Mouse (Mus musculus) neural tube, embryonic 12.5 days (tissue): ENCODE measurements at regions not wholly inside any gene's neighbourhood (a gene's known extent, or its start where the extent isn't known, plus 50 kb on each side); places are given as distances from the start of the nearest gene placed in this dataset.

Experiments
- ATAC-seq: fragments of 200-750 bp; cut with Nextera tagmentation; 2 replicates; pipeline ENCODE4 v1.8.0; 2017; ENCODE audit warnings: low read depth, mild to moderate bottlenecking, moderate TSS enrichment, moderate library complexity; ENCODE audit not compliant: low FRiP score
- H3K27ac ChIP-seq: fragments of 300-500 bp; sonication (generic); 2 replicates; pipeline ENCODE4 v1.5.1; 2016
- H3K27me3 ChIP-seq: fragments of 300-500 bp; sonication (generic); replicated peaks from 2 replicates; pipeline ENCODE4 v1.6.1; 2016; ENCODE audit warnings: mild to moderate bottlenecking
- H3K36me3 ChIP-seq: fragments of 300-500 bp; sonication (generic); 2 replicates; pipeline ENCODE4 v1.6.1; 2016; ENCODE audit warnings: mild to moderate bottlenecking
- H3K4me1 ChIP-seq: fragments of 300-500 bp; sonication (generic); 2 replicates; pipeline ENCODE4 v1.6.1; 2016
- H3K4me2 ChIP-seq: fragments of 300-500 bp; sonication (generic); replicated peaks from 2 replicates; pipeline ENCODE4 v1.6.1; 2016; ENCODE audit warnings: mild to moderate bottlenecking
- H3K4me3 ChIP-seq: fragments of 300-500 bp; sonication (generic); 2 replicates; pipeline ENCODE4 v1.5.1; 2016
- H3K9ac ChIP-seq: fragments of 300-500 bp; sonication (generic); 2 replicates; pipeline ENCODE4 v1.6.1; 2016; ENCODE audit warnings: mild to moderate bottlenecking
- H3K9me3 ChIP-seq: fragments of 300-500 bp; sonication (generic); 2 replicates; pipeline ENCODE4 v1.6.1; 2016; ENCODE audit warnings: mild to moderate bottlenecking
- WGBS: fragments of 180-500 bp; shearing (Covaris S2); methylation state at CpG from one replicate; pipeline ENCODE4 v1.1.7; 2016; 5-methylcytosine and 5-hydroxymethylcytosine counted together

DNA sequence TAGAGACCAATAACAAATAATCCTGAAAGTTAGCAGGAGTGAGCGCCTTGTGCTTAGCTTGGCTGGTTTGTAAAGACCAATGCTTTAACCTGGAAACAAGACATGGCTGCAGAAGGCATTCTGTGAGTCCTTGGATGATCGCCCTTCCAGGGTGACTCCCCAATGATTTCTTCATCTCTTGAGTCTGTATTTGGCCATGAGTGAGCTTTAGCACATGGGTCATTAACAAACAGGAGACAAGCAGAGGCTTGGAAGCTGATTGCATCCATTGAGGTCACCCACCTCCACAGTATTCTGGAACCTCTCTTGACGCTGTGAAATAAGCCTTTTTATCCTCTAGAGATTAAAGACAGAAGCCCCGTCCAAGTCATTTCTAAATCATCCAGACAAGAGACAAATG is 57.1 kb upstream of the Mast4 start:
- no peak overlapping the region for H3K4me3 ChIP-seq
- ATAC-seq: no peak
- no peaks in the 10 kb centered on the region for H3K4me1 ChIP-seq
- no peaks in the 10 kb centered on the region for H3K36me3 ChIP-seq
- WGBS: 87% methylated on average over 4 of the region's 4 CpGs
- no peak overlapping the region for H3K27ac ChIP-seq
- H3K27me3 ChIP-seq: no peaks in the 10 kb centered on the region
- H3K4me2 ChIP-seq: no peak overlapping the region
- H3K9me3 ChIP-seq: no peaks in the 10 kb centered on the region
- no peak overlapping the region for H3K9ac ChIP-seq

DNA sequence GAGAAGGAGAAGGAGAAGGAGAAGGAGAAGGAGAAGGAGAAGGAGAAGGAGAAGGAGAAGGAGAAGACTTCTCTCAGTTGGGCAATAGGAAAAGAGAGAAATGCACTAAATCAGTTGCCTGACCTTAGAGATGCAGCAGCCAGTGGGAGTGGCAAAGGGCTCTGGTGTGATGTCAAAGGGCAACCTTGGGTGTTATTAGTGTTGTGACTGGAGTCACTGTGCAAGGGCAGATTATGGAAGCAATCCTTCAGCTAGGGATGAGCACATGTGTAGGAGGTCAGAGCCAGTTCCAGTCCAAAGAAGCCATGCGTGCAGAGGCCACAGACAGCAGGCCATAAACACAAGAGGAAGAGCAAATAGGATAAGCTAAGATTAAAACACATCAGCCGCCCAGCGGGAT is 56.7 kb upstream of the Mast4 start:
- H3K27ac ChIP-seq: no peak overlapping the region
- H3K4me3 ChIP-seq: no peak overlapping the region
- H3K9ac ChIP-seq: no peak overlapping the region
- no peaks in the 10 kb centered on the region for H3K9me3 ChIP-seq
- WGBS: 94% methylated on average over 3 of the region's 3 CpGs
- no peaks in the 10 kb centered on the region for H3K27me3 ChIP-seq
- H3K36me3 ChIP-seq: no peaks in the 10 kb centered on the region
- no peak overlapping the region for H3K4me2 ChIP-seq
- H3K4me1 ChIP-seq: no peaks in the 10 kb centered on the region
- ATAC-seq: no peak

DNA sequence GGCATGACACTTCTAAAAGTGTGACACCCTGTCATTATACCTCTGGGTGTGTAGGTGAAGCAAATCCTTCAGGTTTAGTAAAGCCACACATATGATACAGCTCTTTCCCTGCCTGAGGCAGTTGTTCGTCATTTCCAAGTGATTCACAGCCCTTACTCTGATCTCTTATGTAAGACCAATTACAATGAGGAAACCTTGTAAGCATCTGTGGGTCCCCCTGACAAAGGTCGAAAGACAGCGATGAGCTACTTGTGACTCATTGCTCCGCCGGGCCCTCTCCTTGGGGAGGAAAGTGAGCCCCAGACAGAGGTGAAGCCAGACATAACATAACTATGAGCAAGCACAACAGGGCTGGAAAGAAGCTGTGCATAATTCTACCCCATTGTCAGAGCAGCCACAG is 52.7 kb upstream of the Mast4 start:
- Histone ChIP-seq H3K4me2 (no peak overlapping the region), H3K27me3 (no peaks in the 10 kb centered on the region), H3K36me3 (no peaks in the 10 kb centered on the region), H3K4me1 (no peaks in the 10 kb centered on the region), H3K4me3 (no peak overlapping the region), H3K27ac (no peak overlapping the region), H3K9ac (no peak overlapping the region), H3K9me3 (no peaks in the 10 kb centered on the region)
- WGBS: 91% methylated on average over 5 of the region's 5 CpGs
- ATAC-seq: no peak
